Mouse (Mus musculus) c-Kit-positive CD71-positive TER-119-positive erythroid progenitor cells, embryonic 14.5 days (primary cell): ENCODE measurements around the gene Asb2.
A peak's percentile ranks its signal among the peaks of the same experiment; 100 is the strongest.

Source experiments
- DNase-seq: peaks from one replicate; pipeline ENCODE4 v3.0.0-alpha.2; 2013; ENCODE audit warnings: low spot score

Asb2 gene

DNA sequence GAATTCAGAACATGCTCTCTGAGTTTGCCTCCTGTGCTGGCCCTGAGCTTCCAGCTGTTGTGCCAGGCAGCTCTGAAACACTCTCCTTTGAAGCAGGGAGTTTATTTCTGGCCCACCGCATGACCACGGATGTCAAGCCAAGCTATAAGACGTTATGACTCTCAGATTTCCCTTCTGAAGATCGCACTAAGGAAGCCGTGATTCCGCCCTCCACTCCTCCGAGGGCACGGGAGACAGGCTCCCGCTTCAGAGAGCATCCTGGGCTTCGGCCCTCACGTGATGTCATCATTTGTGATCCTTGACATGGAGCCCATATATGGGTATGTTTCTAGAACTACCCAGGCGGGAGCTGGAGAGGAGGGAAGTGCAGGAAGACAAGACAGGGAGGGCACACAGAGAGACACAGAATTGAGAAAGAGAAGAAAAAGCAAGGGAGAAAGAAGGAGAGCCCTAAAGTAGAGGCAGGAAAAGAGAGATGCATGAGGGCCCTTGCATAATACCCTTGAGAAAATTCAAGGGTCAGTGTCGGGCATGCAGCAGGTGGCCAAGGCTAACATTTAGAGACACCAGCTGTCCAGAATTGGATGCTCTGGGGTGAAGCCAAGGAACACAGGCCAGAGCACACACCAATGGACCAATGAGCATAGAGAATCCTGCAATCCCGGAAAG, at the start of gene Asb2:
Gene Asb2, minus strand, starts transcription at position 256 of the 669 bp plus-strand sequence.
- DNase-seq: no peak

GRCm38 (mm10) chr12:103404131-103404530, 48.3 kb upstream of the Asb2 start:
- DNase-seq: no peak

DNA sequence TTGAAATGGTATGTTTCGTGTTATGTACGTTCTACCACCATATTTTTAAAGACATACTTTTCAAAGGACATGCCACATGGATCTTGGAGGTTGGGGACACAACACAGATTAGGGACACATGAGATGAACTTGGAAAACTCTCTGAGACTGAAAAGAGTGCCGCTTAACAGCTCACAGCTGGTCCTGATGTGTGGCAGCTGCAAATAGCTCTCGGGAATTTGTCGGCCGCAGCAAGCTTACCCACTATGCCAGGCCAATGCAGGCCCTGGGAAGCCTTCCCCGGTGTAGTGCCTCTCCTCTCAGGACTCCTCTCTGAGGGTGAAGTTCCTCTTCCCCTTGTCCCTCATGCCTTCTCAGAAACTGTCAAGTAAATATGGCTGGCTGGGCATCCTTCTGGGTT, 41.0 kb upstream of the Asb2 start:
- no peak for DNase-seq

GRCm38 (mm10) chr12:103395486-103396275, 39.9 kb upstream of the Asb2 start:
- no peak for DNase-seq

GRCm38 (mm10) chr12:103393528-103393927, 37.7 kb upstream of the Asb2 start:
- DNase-seq: peak; percentile 92

GRCm38 (mm10) chr12:103391098-103391497, 35.3 kb upstream of the Asb2 start:
- DNase-seq: no peak

DNA sequence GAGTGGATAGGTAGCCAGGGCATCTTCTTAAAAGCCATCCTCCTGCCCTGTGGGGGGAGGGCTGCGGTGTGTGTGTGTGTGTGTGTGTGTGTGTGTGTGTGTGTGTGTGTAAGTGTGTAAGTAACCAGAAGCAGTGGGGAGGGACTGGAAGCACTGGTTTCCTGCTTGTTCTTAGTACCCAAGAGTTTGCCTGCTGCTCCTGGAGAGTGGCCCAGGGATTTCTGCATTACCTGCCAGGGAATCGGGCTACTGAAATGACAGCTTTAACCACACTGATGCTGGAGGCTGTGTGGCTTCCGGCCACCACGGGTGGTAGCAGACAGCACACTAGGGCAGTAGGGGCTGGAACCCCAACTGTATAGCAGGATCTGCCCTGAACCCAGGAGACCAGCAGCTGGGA, 34.2 kb upstream of the Asb2 start:
- DNase-seq: no peak

- DNase-seq: peak; percentile 65
These were observed 33.5 kb upstream of the Asb2 start for GRCm38 (mm10) chr12:103389348-103389727.

DNA sequence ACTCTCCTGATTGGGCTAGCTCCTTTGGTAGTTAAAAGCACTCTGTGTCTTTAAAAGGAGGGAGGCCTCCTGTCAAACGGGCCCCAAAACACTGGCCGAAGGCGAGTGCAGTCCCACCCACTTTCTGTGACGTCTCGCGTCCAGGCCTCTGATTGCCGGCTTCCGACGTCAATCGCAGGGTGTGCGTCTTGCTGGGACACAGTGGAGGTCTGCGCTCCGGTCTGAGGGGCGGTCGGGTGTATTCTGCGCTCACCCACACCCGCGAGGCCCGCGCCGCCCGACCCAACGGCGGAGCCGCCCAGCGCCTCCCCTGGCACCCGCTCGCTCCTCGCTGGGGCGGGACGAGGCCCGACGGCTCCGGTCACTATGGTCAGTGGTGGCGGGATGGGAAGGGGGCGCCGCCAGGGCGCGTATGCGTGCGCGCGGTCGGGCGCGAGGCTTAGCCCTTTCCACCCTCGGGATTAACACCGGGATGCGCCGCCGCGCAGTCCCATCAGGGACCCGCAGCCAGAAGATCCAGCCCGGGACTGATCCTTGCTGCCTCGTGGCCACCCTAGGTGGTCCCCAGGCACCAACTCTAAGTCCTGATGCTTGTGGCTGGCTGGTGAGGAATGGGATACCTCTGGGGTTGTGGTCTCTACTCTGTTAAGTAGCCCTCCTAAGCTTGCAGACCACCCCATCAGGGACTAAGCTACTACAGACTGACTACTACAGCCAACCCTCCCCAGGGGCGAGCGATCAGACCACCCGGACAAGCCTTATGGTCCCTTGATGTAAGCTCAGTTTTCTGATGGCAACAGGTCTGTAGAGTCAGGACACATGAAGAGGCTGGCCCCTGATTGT, 32.9 kb upstream of the Asb2 start, which contains the start of gene Otub2:
Gene Otub2, plus strand, starts transcription at position 178 of the 843 bp plus-strand sequence.
- peak; percentile 94 for DNase-seq

GRCm38 (mm10) chr12:103380226-103380625, 24.4 kb upstream of the Asb2 start:
- DNase-seq: no peak

DNA sequence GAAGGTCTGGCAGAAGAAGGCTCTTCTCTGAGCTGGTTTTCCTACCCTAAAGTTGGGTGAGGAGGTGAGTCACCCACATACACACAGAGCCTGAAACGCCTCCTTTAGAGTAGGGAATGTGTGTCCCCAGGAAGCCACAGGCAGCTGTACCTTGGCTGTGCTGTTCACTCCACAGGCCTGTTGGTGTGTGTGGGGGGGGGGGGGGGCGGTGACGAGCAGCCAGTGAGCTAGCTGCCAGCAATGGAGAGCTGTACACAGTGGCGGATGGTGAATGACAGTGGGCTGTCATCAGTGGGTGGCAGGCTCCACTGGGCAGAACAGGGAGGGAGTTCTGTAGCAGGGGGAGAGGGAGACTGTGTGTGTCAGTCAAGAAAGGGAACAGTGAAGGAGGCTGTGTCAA, 21.0 kb upstream of the Asb2 start:
- DNase-seq: no peak

GRCm38 (mm10) chr12:103376124-103376523, 20.3 kb upstream of the Asb2 start:
- DNase-seq: no peak

DNA sequence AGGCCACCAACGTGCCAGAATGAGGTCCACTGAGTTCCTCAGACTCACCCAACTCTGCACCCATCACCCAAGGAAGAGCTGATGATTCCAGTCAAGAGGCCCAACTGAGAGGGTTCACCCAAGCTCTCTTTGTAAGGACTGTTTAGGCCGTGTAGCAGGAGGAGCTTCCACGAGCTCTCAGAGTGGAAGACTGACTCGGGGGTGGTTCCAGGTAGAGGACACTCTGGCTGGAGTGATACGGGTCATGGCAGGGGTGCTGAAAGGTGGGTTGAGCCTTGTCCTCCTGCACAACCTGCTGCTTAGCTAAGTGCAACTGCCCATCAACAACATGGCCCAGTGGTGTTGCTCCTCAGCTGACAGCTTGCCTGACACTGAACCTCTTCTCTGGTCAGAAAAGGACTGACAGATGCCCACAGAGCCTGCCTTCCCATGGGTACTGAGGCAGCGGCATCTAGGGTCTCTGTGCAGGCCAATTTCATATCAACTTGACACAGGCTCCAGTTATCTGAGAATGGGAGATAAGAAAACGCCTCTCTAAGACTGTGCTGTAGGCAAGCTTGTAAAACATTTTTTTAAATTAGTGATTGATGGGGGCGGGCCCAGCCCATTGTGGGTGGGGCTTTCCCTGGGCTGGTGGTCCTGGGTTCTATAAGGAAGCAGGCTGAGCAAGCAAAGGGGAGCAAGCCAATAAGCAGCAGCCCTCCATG, 17.9 kb upstream of the Asb2 start:
- DNase-seq: peak; percentile 44

- peak; percentile 59 for DNase-seq
These were observed 15.9 kb upstream of the Asb2 start for GRCm38 (mm10) chr12:103371711-103372110.

DNA sequence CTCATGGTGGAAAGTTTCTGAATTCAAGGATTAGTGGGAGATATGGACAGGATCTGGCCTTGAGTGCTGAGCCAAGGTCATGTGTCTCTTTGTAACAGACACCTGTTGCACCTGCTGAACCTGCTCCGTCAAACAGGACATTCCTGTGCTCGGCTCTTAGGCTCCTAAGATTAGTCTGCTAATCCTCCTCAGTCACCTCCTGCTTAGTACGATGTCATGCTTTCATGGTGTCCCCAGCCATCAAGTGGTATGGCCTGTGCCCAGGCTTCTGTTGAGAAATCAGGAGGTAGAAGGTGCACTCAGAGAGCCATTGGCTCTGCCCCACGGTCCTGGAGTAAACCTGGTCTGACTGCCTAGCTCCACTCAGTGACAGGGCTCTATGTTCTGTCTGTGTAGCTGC, 15.1 kb upstream of the Asb2 start:
- DNase-seq: no peak

DNA sequence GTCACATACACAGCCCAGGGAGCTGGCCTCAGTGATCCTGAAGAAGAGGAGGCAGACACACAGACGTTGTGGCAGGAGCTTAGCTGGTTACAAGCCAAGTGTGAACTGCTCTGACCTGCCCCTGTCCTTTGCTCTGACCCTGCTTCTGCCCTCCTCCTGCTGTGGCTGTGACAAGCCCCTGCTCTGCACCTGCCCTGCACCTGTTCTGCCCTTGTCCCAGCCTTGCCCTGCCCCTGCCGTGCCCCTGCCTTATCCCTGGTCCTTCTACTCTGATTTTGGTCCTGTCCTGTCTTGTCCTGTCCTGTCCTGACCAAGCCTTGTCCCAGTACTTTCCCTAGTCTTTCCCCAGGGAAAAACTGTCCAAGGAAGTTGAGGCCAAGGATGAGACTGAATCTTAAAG, 13.0 kb upstream of the Asb2 start:
- DNase-seq: no peak

GRCm38 (mm10) chr12:103368326-103368669, 12.5 kb upstream of the Asb2 start:
- DNase-seq: no peak

GRCm38 (mm10) chr12:103367620-103368325, 12.0 kb upstream of the Asb2 start:
- DNase-seq: peak; percentile 43

DNA sequence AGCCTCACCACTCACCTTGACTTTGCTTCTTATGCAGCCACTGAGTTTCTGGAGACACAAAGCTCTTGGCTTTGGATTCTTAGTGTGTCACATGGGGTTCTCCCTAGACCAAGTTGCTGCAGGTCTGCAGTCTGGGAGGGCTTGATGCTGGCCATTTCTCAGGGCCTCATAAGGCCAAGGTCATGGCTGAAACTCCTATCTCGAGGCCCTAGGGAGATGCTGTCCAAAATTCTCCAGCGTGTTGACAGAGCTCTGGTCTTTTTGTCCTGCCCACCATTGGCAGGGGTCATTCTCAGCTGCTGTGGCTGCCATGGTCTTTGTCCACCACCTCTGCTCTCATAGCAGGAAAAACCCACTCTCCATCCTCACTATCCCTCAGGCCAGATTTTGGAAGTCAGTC, 11.4 kb upstream of the Asb2 start:
- no peak for DNase-seq

- DNase-seq: no peak
These were observed 6.5 kb upstream of the Asb2 start for GRCm38 (mm10) chr12:103362336-103362735.

DNA sequence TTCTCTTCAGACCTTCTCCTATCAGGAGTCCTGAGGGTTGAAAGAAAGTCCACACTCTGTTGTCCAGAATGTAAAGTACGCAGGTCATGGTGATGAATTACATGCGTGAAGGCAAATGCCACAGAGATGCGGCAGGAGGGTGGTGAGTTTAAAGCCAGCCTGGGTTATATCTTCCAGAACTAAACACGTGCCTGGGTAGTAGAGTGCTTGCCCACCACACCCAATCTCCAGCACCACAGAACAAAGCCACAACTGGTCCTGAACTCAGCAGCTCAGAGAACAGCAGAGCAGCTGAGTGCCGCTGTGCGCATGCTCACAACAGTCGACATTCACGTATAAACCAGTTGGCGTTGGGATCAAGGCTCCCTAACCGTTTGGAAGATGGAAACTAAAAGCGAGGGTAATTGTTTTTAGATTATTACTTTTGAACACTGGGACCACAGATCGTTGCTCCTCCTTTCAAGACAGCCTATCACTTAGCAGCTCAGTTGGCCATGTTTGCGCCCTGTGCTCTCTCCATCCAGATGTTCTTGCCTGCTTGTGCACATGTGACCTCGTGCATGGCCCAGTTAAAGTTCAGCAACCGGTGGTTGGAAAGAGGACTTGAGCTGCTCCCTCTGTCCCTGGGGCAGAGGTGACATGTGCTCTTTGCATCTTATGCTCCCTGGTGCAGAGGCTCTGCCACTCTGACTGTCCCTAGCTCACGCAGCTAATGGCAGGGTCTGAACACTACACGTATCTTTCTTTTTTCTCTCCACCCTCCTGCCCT, 5.9 kb upstream of the Asb2 start:
- DNase-seq: no peak
